Mouse (Mus musculus) stomach, postnatal 0 days (tissue): ENCODE data around the gene Gnai2.

Experiments
- CTCF ChIP-seq: IDR thresholded peaks from 2 replicates; pipeline ENCODE4 v1.5.1; 2016; ENCODE audit warnings: antibody characterized with exemption, low read depth, mild to moderate bottlenecking, moderate library complexity
- EP300 ChIP-seq: optimal IDR thresholded peaks from 2 replicates; pipeline ENCODE3; 2016; ENCODE audit warnings: antibody characterized with exemption

DNA sequence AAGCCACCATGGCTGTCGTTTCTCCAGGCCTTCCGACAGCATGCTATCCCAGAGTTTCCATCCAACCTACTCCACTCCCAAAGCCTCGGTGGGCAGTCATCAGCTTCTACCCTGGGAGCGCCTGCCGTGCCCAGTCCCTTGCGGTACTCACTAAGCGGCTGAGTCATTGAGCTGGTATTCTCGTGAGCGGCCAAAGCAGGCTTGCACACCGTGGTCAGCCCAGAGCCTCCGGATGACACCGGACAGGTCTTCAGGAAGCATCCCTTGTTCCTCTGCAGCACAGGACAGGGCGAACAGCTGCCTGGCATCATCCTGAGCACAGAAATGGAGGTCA is 15.7 kb downstream of the Gnai2 start:
- TF ChIP-seq CTCF, result no peak
- TF ChIP-seq EP300, result no peak
